Mouse (Mus musculus) left cerebral cortex, adult 8-10 months (tissue): Measurements from ENCODE around the gene Dock4. TPM values are rescaled to one million over a fixed set of nuclear protein-coding genes. Genes with fewer than 3 reads are reported as not detected.

Experiments
- DNase-seq, 2 experiments: peaks; one replicate each; pipeline ENCODE4 v3.0.0; 2022; ENCODE audit warnings: low spot score in 2 of 2
- total RNA-seq, 4 experiments: library from RNA; stranded (reverse); gene quantifications; 2 replicates each; pipeline ENCODE4 v1.2.4; 2022

Gene Dock4
- total RNA-seq, 4 experiments from 2014 or later, result 81.2 to 91.5 (median 85.3) TPM

DNA sequence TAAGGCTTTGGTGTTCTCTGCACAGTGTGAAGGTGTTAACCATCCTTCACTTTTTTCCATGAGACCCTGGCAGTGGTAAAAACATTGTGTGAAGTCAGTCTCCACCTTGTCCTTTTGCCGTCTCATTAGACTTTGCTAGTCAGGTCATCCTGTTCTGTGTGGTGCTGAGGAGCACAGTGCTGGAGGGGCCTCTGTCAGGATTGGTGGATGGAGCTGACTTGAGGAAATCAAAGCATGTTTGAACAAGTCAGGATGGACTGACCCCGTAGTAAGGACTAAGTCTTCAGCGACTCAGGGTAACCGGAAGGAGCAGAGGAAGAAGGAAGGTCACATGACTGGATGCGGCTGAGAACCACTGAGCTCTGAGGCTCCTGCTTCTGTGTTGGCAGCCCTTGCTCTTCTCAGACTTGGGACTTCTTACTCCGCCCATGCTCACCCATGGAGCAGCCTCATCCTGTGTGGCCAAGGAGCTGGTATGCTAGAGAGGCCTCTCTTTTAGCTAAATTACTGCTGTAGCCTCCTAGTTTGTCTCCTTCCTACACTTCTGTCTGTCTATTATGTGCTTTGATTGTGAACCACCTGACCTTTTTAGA is 14.0 kb downstream of the Dock4 start:
- DNase-seq, result no peak

- no peak for DNase-seq
Observed at GRCm38 (mm10) chr12:40462693-40463235, 17.0 kb downstream of the Dock4 start.

- no peak for DNase-seq
Observed at GRCm38 (mm10) chr12:40463828-40464227, 18.1 kb downstream of the Dock4 start.

DNA sequence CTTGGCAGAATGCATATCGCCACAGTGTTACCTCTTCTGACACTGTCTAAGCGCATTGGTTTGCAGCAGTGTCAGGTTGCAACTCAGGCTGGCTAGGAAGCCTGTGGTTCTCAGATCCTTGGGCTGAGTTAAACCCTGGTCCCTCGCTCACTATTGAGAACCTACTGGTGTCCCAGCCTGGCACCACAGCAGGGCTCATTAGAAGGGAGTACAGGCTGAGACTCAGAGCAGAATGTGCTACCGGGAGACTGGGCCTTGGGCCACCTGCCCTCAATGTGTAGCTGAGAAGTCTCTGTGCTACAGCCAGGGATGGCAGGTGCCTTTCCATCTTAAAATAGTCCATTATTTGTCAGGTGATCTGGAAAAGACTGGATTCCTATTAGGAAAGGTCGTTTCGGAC is 18.5 kb downstream of the Dock4 start:
- DNase-seq, result peak in 1 of 2 experiments; percentile 50

DNA sequence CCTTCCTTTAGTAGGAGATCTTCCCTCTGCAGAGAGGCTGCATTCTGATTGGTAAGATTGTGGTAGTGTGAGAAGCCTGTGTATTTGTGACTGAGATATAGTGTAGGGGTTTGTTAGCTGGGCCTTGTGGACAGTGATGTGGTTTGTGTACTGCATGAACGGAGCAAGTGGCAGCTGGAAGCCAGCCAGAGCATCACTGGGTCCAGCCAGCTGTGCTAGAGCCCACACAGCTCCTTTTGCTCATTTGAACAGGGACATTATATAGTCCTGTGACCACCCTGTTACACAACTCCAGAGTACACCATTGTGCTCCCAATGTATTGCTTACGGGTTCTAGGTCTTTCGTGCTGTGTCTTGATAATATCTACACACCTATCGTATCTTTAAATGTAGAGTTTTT is 22.5 kb downstream of the Dock4 start:
- DNase-seq, result no peak

- DNase-seq, result no peak
Observed at GRCm38 (mm10) chr12:40469009-40469408, 23.3 kb downstream of the Dock4 start.

DNA sequence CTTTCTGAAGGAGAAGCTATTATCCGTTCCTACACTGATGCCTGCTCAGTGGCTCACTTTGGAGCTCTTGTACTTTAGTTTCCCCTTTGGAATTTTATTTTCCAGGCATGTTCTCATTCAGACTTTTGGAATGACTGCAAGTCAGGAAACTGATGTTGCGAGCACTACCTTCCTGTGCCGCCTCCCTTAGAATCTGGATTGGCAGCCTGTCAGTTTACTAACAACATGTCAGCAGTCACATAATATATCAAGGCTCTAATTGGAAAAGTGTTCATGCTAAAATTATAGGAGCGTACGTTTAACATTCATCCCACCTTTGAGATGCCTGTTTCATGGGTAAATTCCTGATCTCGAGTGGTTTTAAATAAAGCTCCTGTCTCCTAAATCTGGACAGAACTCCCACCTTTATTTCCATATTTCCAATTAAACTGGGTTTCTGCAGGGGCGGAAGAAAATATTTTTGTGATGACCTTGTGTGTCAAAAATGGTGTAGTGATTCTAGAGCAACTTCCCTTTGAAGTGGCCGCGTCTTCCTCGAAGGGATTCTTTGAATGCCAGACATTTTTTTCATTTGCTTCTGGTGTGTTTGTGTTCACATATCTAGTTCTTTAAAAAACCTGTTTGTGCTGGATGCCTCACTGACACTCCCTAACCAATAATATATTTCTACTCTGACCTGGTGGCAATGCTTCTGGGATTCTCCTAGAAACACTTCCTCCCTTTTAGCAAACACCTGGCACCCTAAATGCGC is 26.1 kb downstream of the Dock4 start:
- no peak for DNase-seq

DNA sequence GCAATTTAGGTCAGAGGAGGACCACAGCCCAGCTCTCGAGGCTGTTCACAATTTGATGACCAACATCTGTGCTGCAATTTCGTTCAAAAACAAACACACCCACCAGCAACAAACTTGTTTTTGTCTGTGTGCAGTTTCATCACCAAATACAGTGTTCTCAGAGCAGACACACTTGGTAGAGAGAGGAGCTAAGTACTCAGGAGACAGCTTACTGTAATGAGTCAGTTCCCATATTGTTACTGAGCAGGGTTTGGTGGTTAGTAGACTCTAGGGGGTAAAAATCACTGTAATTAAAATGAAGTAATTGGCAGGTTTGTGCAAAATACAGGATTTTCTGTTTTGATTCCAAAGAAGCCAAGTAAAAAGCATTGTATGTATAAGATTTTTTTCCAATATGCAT is 28.0 kb downstream of the Dock4 start:
- no peak for DNase-seq

GRCm38 (mm10) chr12:40477621-40478452 is 32.1 kb downstream of the Dock4 start:
- DNase-seq, result no peak

DNA sequence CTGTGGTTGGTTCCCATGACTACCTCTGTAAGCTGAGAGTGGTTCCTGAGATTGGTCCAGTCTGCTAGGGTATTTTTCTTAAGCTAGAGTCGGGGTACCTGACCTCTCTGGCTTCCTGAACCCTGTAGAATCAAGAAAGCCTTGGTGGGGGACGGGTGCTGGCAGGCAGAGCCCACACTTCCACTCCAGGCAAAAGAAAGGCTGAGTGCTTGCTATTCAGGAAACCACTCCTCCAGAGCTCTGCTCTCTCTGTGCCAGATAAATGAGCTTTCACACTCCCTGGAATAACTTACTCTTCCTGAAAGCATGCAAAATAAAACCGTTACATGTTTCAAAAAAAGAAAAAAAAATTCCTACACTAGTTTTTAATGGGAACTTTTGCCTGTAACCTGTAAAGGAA is 38.5 kb downstream of the Dock4 start:
- DNase-seq, result peak in 1 of 2 experiments; percentile 47

DNA sequence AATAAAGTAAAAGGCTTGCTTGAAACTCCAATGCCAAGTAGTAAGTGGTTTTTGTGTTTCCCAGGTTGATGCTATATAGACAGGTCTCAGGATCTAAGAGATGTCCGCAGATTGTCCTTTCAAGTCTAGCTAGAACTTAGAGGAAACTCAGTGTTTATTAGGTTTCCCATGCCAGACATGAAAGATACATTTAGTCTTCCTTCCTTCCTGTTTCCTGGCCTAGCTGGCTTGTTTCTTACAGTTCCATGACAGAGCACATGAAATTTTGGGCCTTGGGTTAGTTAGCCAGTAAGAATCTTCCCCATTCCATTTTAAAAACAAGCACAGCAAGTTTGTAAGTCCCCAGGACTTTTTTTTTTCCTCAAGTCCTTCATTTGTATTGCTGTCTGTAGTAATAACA is 39.5 kb downstream of the Dock4 start:
- no peak for DNase-seq

DNA sequence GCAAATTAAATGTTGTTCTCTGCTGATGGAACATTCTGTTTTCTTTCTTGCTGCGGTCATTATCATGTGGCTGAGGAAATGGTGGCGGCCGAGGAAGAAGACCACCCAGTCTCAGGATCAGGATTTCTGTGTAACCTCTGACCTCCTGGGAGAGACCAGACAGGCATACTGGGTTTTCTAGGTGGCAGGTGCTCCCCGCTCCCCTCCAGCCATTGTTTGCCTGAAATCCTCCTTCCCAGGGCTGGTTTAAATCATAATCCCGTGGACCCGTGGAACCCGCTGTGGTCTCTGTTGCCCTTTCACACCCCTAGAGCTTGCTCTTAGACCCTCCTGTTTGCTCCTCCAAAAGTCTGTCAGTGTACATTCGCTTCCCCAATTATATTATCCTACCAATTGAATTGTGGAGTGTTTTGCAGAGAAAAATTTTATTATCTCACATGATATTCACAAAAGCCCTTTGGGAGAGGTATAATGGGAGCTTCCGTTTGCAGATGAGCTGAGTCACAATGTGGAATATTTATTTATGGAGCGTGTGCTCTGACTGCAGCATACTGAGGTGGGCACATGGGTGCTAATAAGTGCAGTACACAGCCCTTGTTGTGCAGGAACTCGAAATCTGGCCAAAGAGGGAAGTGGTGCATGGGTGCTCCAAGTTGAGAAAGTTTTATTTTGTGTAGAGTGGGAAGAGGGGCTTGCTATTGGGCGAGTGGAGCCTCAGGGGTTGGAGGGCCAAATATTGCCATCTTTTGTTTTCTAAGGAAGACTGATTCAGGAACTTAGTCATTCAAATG is 40.5 kb downstream of the Dock4 start:
- DNase-seq, result no peak

DNA sequence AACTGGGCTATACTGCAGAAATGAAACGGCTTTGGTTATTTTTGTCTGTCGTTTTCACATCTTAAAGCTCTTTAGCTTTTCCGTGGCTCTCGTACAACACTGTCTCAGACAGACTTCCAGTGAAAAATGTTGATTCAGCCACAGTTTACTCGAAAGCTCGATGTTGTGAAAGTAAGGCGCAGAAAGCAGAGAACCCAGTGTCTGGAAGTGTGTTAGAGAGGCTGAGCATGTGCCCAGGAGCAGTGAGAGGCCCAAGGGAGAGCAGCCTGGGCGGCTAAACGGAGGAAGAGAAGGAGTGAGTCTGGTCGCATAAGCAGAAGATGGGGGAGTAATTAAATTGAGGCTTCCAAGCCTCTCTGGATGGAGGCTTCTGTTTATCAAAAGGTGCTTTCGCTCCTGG is 50.6 kb downstream of the Dock4 start:
- no peak for DNase-seq

DNA sequence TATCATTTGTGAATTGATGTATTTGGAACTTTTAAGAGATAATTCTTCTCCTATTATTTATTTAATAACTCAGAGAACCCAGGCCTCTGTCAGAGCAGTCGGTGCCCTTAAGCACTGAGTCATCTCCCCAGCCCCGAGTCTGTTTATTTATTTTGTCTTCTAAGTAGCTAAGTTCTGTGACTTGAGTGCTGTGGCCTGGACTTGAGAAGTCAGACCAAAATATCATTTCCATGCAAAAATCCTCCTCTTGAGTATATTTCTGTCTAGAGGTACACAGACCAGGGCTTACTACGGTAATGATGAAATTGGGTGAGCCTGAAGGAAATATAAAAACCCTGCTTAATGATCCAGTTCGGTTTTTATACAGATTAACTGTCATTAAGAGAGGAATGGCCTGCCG is 52.1 kb downstream of the Dock4 start:
- no peak for DNase-seq

- DNase-seq, result no peak
Observed at GRCm38 (mm10) chr12:40498250-40498671, 52.5 kb downstream of the Dock4 start.

DNA sequence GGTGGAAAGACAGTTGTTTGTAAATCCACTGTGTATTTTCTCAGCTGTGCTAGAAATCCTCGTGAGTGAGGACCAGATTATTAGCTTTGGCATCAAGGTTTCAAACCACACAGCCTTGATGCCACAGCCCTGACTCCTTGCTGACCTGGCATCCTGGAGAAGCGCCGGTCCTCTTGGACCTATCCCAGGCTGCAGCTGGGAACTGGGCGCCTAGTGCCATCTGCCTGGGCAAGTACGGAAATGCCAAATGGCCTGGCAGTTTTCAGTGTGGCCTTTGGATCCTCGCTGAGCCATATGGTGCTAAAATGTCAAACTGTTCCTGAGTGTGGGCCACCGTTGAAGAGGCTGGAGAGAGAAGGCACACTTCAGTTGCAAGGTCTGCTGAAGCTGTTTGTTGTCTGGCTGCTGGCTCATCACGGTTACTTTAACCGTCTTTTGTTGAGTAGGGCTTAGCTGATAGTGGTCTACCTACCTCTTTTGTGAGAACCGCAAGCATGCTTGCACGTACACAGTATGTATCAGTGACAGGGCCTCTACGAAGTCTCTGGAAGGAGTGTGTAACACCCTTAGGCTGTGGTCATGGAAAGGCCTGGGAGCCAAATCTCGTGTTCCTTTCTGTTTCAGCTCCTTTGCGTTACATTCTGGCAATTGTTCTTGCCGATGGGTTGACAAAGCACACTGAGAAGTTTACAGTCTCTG is 53.3 kb downstream of the Dock4 start:
- peak in 1 of 2 experiments; percentile 53 for DNase-seq

DNA sequence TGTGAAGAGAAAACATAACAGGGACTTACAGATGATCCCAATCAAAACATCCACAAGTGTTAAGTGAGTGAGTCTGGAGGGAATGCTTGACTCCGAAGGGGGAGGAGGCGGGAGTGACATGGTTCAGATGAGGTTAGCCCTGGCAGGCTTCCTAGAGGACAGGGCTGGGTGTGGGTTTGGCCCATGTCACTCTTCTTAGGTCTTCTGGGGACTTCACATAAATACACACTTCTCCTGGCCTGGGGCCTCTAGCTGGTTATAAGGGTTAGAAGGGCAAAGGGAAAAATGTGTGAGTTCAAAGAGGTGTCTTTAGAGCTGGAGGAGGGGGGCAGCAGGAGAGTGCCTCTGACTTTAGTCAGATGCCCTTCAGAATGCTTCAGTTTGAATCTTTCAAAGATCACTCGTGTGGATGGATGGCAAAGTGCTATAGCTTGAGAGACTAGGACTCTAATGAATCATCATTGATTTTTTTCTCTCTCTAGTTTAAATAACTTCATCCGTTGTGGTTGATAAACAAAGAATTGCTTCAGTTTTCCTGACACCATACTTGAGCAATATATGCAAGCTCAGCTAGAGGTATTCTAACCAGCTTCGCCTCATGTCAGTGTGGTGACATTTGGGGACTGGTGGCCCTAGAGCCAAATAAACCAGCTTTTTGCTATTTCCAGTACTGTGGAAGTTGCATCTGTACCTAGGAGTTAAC is 54.0 kb downstream of the Dock4 start:
- no peak for DNase-seq

DNA sequence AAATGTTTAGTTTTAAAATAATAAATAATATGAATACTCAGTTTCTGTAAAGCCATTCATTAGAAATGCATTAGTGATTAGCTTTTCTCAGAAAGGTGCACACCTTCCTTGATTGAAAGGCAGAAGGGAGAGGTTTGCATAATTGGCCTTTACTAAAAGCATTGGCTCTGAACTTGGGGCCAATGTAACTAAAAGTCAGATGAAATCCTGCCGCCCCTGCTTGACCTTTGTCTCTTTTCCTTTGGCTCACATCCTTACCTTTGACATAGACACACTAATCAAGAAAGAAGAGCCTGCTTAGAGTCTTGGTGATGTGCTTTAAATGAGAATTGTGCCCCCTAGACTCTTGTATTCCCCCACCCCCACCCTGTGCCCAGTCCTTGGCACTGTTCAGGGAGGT is 55.4 kb downstream of the Dock4 start:
- no peak for DNase-seq

- DNase-seq, result no peak
Observed at GRCm38 (mm10) chr12:40503520-40503919, 57.8 kb downstream of the Dock4 start.

DNA sequence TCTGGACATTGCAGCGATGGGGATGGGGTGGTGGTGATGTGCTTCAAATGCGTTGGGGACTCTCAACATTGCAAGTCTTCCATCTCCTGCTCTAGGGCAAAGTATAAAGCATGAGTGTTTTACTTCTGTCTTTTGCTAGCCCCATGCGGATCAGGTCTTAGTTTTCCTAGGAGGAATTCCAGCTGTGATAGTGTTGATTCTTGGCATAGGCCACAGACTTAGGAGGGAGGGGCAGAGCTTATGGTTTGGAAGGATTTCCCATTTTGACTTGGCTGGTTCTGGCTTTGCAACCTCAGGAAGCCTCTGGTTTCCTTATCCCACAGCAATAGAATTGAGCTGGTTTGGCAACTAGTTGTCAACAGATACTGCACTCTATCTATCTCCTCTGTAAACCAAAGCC is 58.9 kb downstream of the Dock4 start:
- no peak for DNase-seq
